Mouse (Mus musculus) forebrain, embryonic 12.5 days (tissue): ENCODE measurements around the gene BC051019. TPM values are rescaled to one million over a fixed set of nuclear protein-coding genes. Genes with fewer than 3 reads are reported as not detected.

ENCODE experiments used
- ATAC-seq: fragments of 200-750 bp; cut with Nextera tagmentation; 2 replicates; pipeline ENCODE4 v1.8.0; 2017; ENCODE audit warnings: moderate TSS enrichment; ENCODE audit not compliant: low FRiP score
- H3K27ac ChIP-seq: fragments of 300-500 bp; sonication (generic); 2 replicates; pipeline ENCODE4 v1.5.1; 2016; ENCODE audit warnings: mild to moderate bottlenecking
- H3K27me3 ChIP-seq: fragments of 300-500 bp; sonication (generic); 2 replicates; pipeline ENCODE4 v1.6.1; 2016; ENCODE audit warnings: mild to moderate bottlenecking
- H3K36me3 ChIP-seq: fragments of 300-500 bp; sonication (generic); replicated peaks from 2 replicates; pipeline ENCODE4 v1.6.1; 2016; ENCODE audit warnings: mild to moderate bottlenecking
- H3K4me1 ChIP-seq: fragments of 300-500 bp; sonication (generic); 2 replicates; pipeline ENCODE4 v1.6.1; 2016
- H3K4me2 ChIP-seq: fragments of 300-500 bp; sonication (generic); 2 replicates; pipeline ENCODE4 v1.6.1; 2016; ENCODE audit warnings: mild to moderate bottlenecking, moderate library complexity
- H3K4me3 ChIP-seq: fragments of 300-500 bp; sonication (generic); replicated peaks from 2 replicates; pipeline ENCODE4 v1.5.1; 2016; ENCODE audit warnings: mild to moderate bottlenecking
- H3K9ac ChIP-seq: fragments of 300-500 bp; sonication (generic); 2 replicates; pipeline ENCODE4 v1.6.1; 2016; ENCODE audit warnings: mild to moderate bottlenecking
- H3K9me3 ChIP-seq: fragments of 300-500 bp; sonication (generic); 2 replicates; pipeline ENCODE4 v1.6.1; 2016
- WGBS: fragments of 180-500 bp; shearing (Covaris S2); methylation state at CpG from one replicate; pipeline ENCODE4 v1.1.7; 2016; 5-methylcytosine and 5-hydroxymethylcytosine counted together
- polyA plus RNA-seq: library from polyadenylated mRNA; unstranded; fragments of >200 nt; fragmentation: Nextera tagmentation; extraction: Ambion mirVana; gene quantifications from 2 replicates; pipeline ENCODE4 v1.2.1, GENCODE M21; 2016

BC051019 gene
- polyA plus RNA-seq, 1 experiment from 2014 or later: not detected

DNA sequence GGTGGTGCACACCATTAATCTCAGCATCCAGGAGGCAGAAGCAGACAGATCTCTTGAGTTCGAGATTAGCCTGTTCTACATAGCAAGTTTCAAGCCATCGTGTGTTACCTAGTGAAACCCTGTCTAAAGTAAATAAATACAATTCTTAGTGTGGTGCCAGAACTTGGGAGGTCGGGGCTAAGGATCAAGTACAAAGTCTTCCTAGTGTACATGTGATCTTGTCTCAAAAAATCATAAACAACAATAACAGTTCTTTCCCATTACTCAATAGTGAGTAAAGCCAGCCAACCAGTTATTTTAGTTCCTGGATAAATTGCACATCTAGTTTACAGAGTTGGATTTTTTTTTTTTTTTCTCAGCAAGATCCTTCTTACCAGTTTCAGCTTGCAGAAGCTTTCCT lies 19.2 kb downstream of the BC051019 start:
- Histone ChIP-seq H3K4me1 (peaks cover 9% of the 10 kb centered on the region; the same call in 1 of the 2 replicates), H3K36me3 (peaks cover 5% of the 10 kb centered on the region), H3K9me3 (no peaks in the 10 kb centered on the region), H3K4me2 (peak overlapping the region; percentile 68), H3K27ac (0 out of 2 replicates have a peak overlapping the region, but pooled peaks have one; percentile 71), H3K9ac (no peak overlapping the region), H3K27me3 (peaks cover 9% of the 10 kb centered on the region), H3K4me3 (peak overlapping the region; percentile 70)
- 82% methylated on average over 3 of the region's 3 CpGs for WGBS
- no peak for ATAC-seq

GRCm38 (mm10) chr7:109704016-109704377 lies 19.7 kb downstream of the BC051019 start:
- Histone ChIP-seq H3K4me3 (peak overlapping the region; percentile 70), H3K4me1 (peaks cover 9% of the 10 kb centered on the region; the same call in 1 of the 2 replicates), H3K9ac (peak overlapping the region; percentile 62), H3K27me3 (peaks cover 9% of the 10 kb centered on the region), H3K9me3 (no peaks in the 10 kb centered on the region), H3K36me3 (peaks cover 3% of the 10 kb centered on the region), H3K27ac (peak overlapping the region; percentile 71), H3K4me2 (peak overlapping the region; percentile 68)
- 1% methylated on average over 17 of the region's 17 CpGs for WGBS
- ATAC-seq: no peak

- under 1% methylated on average over 61 of the region's 61 CpGs for WGBS
- peak within 1 kb of the TSS; percentile 62 for H3K9ac ChIP-seq
- H3K9me3 ChIP-seq: no peaks in the 10 kb centered on the region
- no peaks in the 10 kb centered on the region; the same call in 1 of the 2 replicates for H3K36me3 ChIP-seq
- H3K27ac ChIP-seq: peak within 1 kb of the TSS; percentile 71
- peak within 1 kb of the TSS; percentile 68 for H3K4me2 ChIP-seq
- H3K4me1 ChIP-seq: peaks cover 9% of the 10 kb centered on the region; the same call in 1 of the 2 replicates
- H3K27me3 ChIP-seq: peaks cover 9% of the 10 kb centered on the region
- peak; percentile 97 for ATAC-seq
- peak within 1 kb of the TSS; percentile 70 for H3K4me3 ChIP-seq
These were observed 20.2 kb downstream of the BC051019 start, which contains the start of the genes St5 and Akip1 for GRCm38 (mm10) chr7:109703190-109704015. Gene St5 (minus strand): TSS chr7:109703605. Gene Akip1 (plus strand): TSS chr7:109703690.

- peak overlapping the region; percentile 70; the same call in 1 of the 2 replicates for H3K4me3 ChIP-seq
- no peak for ATAC-seq
- H3K4me2 ChIP-seq: peak overlapping the region; percentile 68; the same call in 1 of the 2 replicates
- no peaks in the 10 kb centered on the region for H3K36me3 ChIP-seq
- 32% methylated on average over 4 of the region's 4 CpGs for WGBS
- H3K4me1 ChIP-seq: peaks cover 9% of the 10 kb centered on the region; the same call in 1 of the 2 replicates
- H3K9me3 ChIP-seq: no peaks in the 10 kb centered on the region
- no peak overlapping the region for H3K9ac ChIP-seq
- H3K27ac ChIP-seq: no peak overlapping the region
- peaks cover 9% of the 10 kb centered on the region for H3K27me3 ChIP-seq
These were observed 20.9 kb downstream of the BC051019 start for GRCm38 (mm10) chr7:109702721-109703120.

GRCm38 (mm10) chr7:109700213-109700612 lies 23.4 kb downstream of the BC051019 start:
- no peak overlapping the region for H3K9ac ChIP-seq
- no peak overlapping the region for H3K27ac ChIP-seq
- H3K36me3 ChIP-seq: no peaks in the 10 kb centered on the region
- peaks cover 9% of the 10 kb centered on the region for H3K27me3 ChIP-seq
- H3K4me3 ChIP-seq: no peak overlapping the region
- ATAC-seq: no peak
- H3K4me2 ChIP-seq: no peak overlapping the region
- no peaks in the 10 kb centered on the region for H3K9me3 ChIP-seq
- peaks cover 5% of the 10 kb centered on the region; the same call in 1 of the 2 replicates for H3K4me1 ChIP-seq

DNA sequence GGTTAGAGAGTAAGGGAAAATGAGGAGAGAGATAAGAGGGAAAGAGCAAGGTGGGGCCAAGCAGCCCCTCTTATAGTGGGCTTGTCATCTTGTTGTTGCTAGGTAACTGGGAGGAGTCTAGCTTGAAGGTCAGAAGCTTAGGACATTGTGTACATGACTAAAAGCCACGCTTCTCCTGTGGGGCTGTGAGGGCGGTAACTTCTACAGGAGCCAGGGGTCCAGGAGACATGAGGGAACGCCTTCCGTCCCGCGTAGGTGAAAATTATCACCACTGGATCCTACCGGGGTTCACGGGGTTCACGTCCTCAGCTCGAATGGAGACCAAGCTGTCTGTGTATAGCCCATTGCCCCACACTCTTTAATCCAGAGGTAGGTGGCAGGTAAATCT lies 28.3 kb downstream of the BC051019 start:
- H3K4me2 ChIP-seq: no peak overlapping the region
- no peaks in the 10 kb centered on the region for H3K36me3 ChIP-seq
- no peak overlapping the region for H3K9ac ChIP-seq
- no peak for ATAC-seq
- H3K4me1 ChIP-seq: no peaks in the 10 kb centered on the region
- 93% methylated on average over 10 of the region's 10 CpGs for WGBS
- no peaks in the 10 kb centered on the region for H3K27me3 ChIP-seq
- no peak overlapping the region for H3K27ac ChIP-seq
- H3K9me3 ChIP-seq: no peaks in the 10 kb centered on the region
- no peak overlapping the region for H3K4me3 ChIP-seq

DNA sequence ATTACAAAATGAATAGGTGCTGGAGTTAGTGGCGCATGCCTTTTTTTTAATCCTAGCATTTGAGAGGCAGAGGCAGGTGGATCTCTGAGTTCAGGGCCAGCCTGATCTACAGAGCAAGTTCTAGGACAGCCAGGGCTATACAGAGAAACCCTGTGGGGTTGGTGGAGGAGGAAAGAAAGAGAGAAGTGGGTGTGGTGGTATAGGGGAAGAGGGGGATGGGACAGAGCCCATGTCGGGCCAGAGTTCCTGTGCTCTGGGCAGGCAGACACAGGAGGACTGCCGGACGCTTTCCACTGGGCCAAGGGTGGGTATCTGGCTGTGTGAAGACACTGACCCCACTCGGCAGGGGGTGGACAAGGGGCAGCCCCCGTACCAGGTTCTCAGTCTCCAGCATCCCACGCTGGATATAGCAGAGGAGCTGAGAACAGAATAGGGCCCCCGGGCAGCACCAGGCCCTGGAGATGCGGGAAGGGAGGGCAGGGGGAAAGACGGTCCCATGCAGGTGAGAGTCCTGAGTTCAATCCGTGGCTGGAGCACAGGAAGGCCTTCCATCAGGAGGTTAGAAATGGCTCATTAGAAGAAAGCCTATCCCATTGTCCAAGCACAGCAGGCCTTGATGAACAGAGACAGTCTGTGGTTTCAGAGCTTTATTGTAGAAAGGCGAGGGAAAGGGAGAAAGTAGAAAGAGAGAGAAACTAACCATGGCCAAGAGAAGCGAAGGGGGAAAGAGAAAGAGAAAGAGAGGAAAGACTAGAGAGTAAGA lies 28.9 kb downstream of the BC051019 start:
- Histone ChIP-seq H3K27me3 (no peaks in the 10 kb centered on the region), H3K4me1 (no peaks in the 10 kb centered on the region), H3K27ac (no peak overlapping the region), H3K9me3 (no peaks in the 10 kb centered on the region), H3K36me3 (no peaks in the 10 kb centered on the region), H3K4me2 (no peak overlapping the region), H3K9ac (no peak overlapping the region), H3K4me3 (no peak overlapping the region)
- WGBS: 80% methylated on average over 13 of the region's 13 CpGs
- ATAC-seq: no peak

DNA sequence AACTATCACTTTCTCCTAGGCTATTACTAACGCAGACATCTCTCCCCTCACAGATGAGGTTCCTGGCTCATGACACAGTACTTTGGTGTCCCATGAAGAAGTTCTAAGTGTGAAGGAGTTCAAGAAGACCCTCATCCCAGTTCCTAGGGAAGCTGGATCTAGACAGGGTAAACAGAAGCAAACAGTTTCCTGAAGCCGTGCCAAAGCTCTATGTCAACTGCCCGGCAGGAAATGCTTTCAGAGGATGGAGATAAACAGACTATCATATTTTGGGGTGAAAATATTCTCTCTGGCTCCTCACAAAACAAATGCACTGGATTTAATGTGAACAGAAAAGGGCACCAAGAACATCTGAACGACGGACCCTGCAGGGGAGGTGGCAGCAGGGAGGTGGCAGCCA lies 32.7 kb downstream of the BC051019 start:
- Histone ChIP-seq H3K9me3 (no peaks in the 10 kb centered on the region), H3K4me1 (peaks cover 8% of the 10 kb centered on the region; the same call in 1 of the 2 replicates), H3K27me3 (no peaks in the 10 kb centered on the region), H3K9ac (no peak overlapping the region), H3K4me2 (no peak overlapping the region), H3K4me3 (no peak overlapping the region), H3K27ac (no peak overlapping the region), H3K36me3 (no peaks in the 10 kb centered on the region)
- WGBS: 87% methylated on average over 5 of the region's 5 CpGs
- ATAC-seq: no peak

DNA sequence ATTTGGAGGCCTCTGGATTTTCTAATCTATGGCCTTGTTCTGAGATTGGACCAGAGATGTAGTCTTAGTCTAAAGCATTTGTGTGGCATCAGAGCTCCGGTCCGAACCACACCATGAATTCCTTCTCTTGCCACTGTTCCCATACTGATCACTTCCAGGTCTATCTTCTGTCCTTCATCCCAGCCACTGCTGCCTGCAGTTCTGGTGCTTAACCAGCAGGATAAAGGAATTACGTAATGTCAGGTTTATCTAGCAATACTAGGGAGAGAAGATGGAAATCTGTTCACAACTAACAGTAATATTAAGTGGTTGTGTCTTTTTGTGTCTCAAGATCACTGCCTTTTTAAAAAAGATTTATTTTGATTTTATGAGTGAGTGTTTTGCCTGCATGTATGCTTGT lies 33.5 kb downstream of the BC051019 start:
- Histone ChIP-seq H3K4me2 (no peak overlapping the region), H3K9ac (no peak overlapping the region), H3K4me3 (no peak overlapping the region), H3K9me3 (no peaks in the 10 kb centered on the region), H3K36me3 (no peaks in the 10 kb centered on the region), H3K27me3 (no peaks in the 10 kb centered on the region), H3K4me1 (peaks cover 8% of the 10 kb centered on the region; the same call in 1 of the 2 replicates), H3K27ac (no peak overlapping the region)
- WGBS: 85% methylated on average over 3 of the region's 3 CpGs
- no peak for ATAC-seq

DNA sequence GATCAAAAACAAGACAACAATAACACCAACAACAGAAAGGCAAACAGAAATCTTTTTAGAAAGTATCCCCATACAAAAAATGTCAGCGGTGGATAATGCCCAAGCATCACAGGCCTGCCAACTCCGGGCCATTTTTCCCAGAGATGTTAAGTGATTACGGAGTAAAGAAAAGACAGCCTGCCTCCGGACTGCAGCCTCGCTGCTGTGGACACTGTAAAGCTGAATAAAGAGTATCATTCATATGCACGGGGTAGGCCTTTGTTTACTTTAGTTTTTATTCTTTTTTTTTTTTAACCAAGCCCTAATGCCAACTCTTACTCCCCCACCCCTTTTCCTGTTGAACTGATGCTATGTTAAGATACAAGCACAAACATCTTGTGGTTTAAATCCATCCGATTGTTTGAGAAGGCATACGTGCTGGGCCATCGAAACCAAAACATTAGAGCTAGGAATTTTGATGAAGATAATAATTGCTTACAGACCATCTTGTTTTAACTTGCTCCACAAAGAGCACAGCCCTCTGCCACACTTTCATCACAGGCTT lies 37.0 kb downstream of the BC051019 start:
- no peak overlapping the region for H3K4me2 ChIP-seq
- no peak overlapping the region for H3K4me3 ChIP-seq
- no peak overlapping the region for H3K9ac ChIP-seq
- H3K4me1 ChIP-seq: peaks cover 8% of the 10 kb centered on the region; the same call in 1 of the 2 replicates
- no peaks in the 10 kb centered on the region for H3K36me3 ChIP-seq
- no peaks in the 10 kb centered on the region for H3K27me3 ChIP-seq
- no peak for ATAC-seq
- no peaks in the 10 kb centered on the region for H3K9me3 ChIP-seq
- no peak overlapping the region for H3K27ac ChIP-seq
- WGBS: 25% methylated on average over 9 of the region's 9 CpGs

GRCm38 (mm10) chr7:109680879-109681278 lies 42.8 kb downstream of the BC051019 start:
- Histone ChIP-seq H3K9ac (no peak overlapping the region), H3K4me2 (no peak overlapping the region), H3K4me1 (no peaks in the 10 kb centered on the region), H3K36me3 (no peaks in the 10 kb centered on the region), H3K27me3 (no peaks in the 10 kb centered on the region), H3K4me3 (no peak overlapping the region), H3K9me3 (no peaks in the 10 kb centered on the region), H3K27ac (no peak overlapping the region)
- ATAC-seq: no peak
- 91% methylated on average over 1 of the region's 1 CpGs for WGBS

GRCm38 (mm10) chr7:109680284-109680683 lies 43.4 kb downstream of the BC051019 start:
- no peak overlapping the region for H3K27ac ChIP-seq
- no peak overlapping the region for H3K9ac ChIP-seq
- no peak overlapping the region for H3K4me2 ChIP-seq
- no peaks in the 10 kb centered on the region for H3K36me3 ChIP-seq
- H3K4me3 ChIP-seq: no peak overlapping the region
- no peaks in the 10 kb centered on the region for H3K9me3 ChIP-seq
- H3K4me1 ChIP-seq: no peaks in the 10 kb centered on the region
- 91% methylated on average over 2 of the region's 2 CpGs for WGBS
- ATAC-seq: no peak
- no peaks in the 10 kb centered on the region for H3K27me3 ChIP-seq
